ENCODE assay signal across 8 mouse cellular contexts in genomic region chr10:117431850-117432249, GRCm38 (mm10). TPM values are rescaled to one million over a fixed set of nuclear protein-coding genes. Genes with fewer than 3 reads are reported as not detected.
A peak's percentile ranks its signal among the peaks of the same experiment; 100 is the strongest.
DNase-seq lines count a peak whose midpoint lies in the region; ATAC-seq lines count a peak whose summit lies in the region.
"Had no signal": no experiment of that assay in that cellular context is flagged by ENCODE, and none has a peak within 500 bp of the region (broad histone marks: within the 10 kb centered on the region; RNA-seq: fewer than 3 reads in every experiment).

No protein-coding gene starts in this region.

- peaks cover 9% of the 10 kb centered on the region for H3K4me1 ChIP-seq in heart, embryonic 16.5 days (ENCODE audit: control insufficient read depth, insufficient read depth, low read length)
- H3K4me1 ChIP-seq in neural tube, embryonic 12.5 days, result peaks cover 5% of the 10 kb centered on the region; the same call in 1 of the 2 replicates
- peaks cover 20% of the 10 kb centered on the region for H3K4me1 ChIP-seq in liver, embryonic 12.5 days

- WGBS in heart, embryonic 16.5 days, result 70% methylated on average over 12 of the region's 12 CpGs
- WGBS in neural tube, embryonic 12.5 days, result 78% methylated on average over 12 of the region's 12 CpGs
- WGBS in liver, embryonic 12.5 days (ENCODE audit: insufficient replicate concordance), result 61% methylated on average over 12 of the region's 12 CpGs

- H3K4me3 ChIP-seq in heart, embryonic 16.5 days (ENCODE audit: low read length), result no peak overlapping the region; the same call in 1 of the 2 replicates
- H3K4me3 ChIP-seq in neural tube, embryonic 12.5 days, result no peak overlapping the region
- no peak overlapping the region for H3K4me3 ChIP-seq in liver, embryonic 12.5 days

- peaks cover 9% of the 10 kb centered on the region for H3K27me3 ChIP-seq in heart, embryonic 16.5 days (ENCODE audit: control insufficient read depth, insufficient read depth, low read length)
- no peaks in the 10 kb centered on the region for H3K27me3 ChIP-seq in neural tube, embryonic 12.5 days (replicated peaks)
- H3K27me3 ChIP-seq in liver, embryonic 12.5 days (replicated peaks), result no peaks in the 10 kb centered on the region
- H3K27me3 ChIP-seq: CH12.LX had no signal

- no peaks in the 10 kb centered on the region for H3K36me3 ChIP-seq in heart, embryonic 16.5 days (ENCODE audit: control insufficient read depth, insufficient read depth)
- H3K36me3 ChIP-seq in neural tube, embryonic 12.5 days, result no peaks in the 10 kb centered on the region
- H3K36me3 ChIP-seq in liver, embryonic 12.5 days, result no peaks in the 10 kb centered on the region

- H3K9ac ChIP-seq in heart, embryonic 16.5 days (ENCODE audit: low read length), result no peak overlapping the region
- no peak overlapping the region for H3K9ac ChIP-seq in neural tube, embryonic 12.5 days
- H3K9ac ChIP-seq in liver, embryonic 12.5 days, result no peak overlapping the region

- no peaks in the 10 kb centered on the region for H3K9me3 ChIP-seq in heart, embryonic 16.5 days (replicated peaks; ENCODE audit: control insufficient read depth, low read length)
- H3K9me3 ChIP-seq in neural tube, embryonic 12.5 days, result no peaks in the 10 kb centered on the region
- no peaks in the 10 kb centered on the region for H3K9me3 ChIP-seq in liver, embryonic 12.5 days (replicated peaks)

- DNase-seq in heart, adult 8-10 months (ENCODE audit: low spot score), result no peak
- no peak for DNase-seq in neural tube, embryonic 10.5 days (ENCODE audit: extremely low spot score, low spot score)
- no peak for DNase-seq in urinary bladder, adult 18-20 months (ENCODE audit: low spot score in 2 of 2)
- no peak for DNase-seq in MN1 (ENCODE audit: low spot score)

- no peak for ATAC-seq in heart, embryonic 16.5 days (replicated peaks; ENCODE audit: extremely low read depth, insufficient read depth, low FRiP score)
- no peak for ATAC-seq in neural tube, embryonic 12.5 days (ENCODE audit: low FRiP score, low read depth)
- ATAC-seq in liver, embryonic 12.5 days, result no peak

- peak overlapping the region; percentile 60 for H3K4me2 ChIP-seq in heart, embryonic 16.5 days (ENCODE audit: low read depth, low read length)
- H3K4me2 ChIP-seq in neural tube, embryonic 12.5 days (replicated peaks), result peak overlapping the region; percentile 51; the same call in 1 of the 2 replicates
- peak overlapping the region; percentile 58 for H3K4me2 ChIP-seq in liver, embryonic 12.5 days

- H3K27ac ChIP-seq in heart, embryonic 16.5 days (ENCODE audit: low read length), result no peak overlapping the region
- no peak overlapping the region for H3K27ac ChIP-seq in neural tube, embryonic 12.5 days
- H3K27ac ChIP-seq in liver, embryonic 12.5 days, result no peak overlapping the region

RNA-seq across cellular contexts. Expression of gene Cpsf6, which starts 52.0 kb away (rescaled TPM):
- polyA plus RNA-seq in heart, embryonic 16.5 days (2015; fragmentation: Nextera tagmentation; extraction: Ambion mirVana), result 85.7 and 89.7 TPM in 2 replicates
- 10 to 100 TPM; 27.3 to 31.2 (median 30.1) TPM for total RNA-seq in heart, adult 8-10 months (2022)
- 216 and 225 TPM in 2 replicates for polyA plus RNA-seq in neural tube, embryonic 12.5 days (2016; fragmentation: Nextera tagmentation; extraction: Ambion mirVana)
- 92.5 and 96.8 TPM in 2 replicates for polyA plus RNA-seq in liver, embryonic 12.5 days (2016; fragmentation: Nextera tagmentation; extraction: Ambion mirVana)
